Mouse (Mus musculus) thymus, postnatal 25 days (tissue): ENCODE results near the gene Hip1.
"Not testable (repeated sequence)": the region's sequence is repeated elsewhere in the genome, so short reads cannot be mapped to it uniquely, and the experiment has no call there.

Experiments used
- DNase-seq: peaks from one replicate; pipeline ENCODE4 v3.0.0; 2022

Hip1 gene

DNA sequence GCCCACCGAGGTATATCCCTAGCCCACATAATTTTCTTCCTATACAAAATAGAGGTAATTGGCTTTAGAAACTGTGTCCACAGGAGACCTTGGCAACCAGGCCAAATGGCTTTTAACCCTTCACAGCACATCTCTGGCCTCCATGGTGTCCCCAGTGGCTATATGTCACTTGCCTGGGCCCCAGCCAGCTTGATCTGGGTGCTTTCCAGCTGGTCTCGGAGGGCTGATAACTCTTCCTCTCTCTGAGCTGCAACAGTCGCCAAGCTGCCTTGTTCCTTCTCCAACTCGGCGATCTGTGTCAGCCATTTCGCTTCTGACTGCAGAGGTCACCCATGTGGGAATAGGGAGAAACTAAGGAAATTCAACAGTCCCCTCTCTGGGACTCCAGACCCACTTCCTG lies 113.8 kb downstream of the Hip1 start:
- DNase-seq: no peak

DNA sequence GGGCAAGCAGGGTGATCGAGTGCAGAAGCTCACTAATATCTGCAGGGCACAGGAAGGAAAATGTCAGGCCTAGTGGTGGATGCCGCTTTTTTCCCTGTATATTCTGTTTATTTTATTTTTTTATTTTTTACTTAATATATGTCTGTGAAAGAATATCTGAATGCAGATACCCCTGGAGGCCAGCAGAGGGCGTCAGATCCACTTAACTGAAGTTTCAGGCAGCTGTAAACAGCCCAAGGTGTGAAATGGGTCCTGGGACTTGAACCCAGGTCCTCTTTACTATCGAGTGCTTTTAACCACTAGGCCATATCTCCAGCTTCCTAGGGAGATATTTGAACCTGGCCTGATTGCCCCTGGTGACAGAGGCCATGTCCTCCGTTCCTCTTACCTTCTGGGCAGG lies 116.1 kb downstream of the Hip1 start:
- DNase-seq: no peak

DNA sequence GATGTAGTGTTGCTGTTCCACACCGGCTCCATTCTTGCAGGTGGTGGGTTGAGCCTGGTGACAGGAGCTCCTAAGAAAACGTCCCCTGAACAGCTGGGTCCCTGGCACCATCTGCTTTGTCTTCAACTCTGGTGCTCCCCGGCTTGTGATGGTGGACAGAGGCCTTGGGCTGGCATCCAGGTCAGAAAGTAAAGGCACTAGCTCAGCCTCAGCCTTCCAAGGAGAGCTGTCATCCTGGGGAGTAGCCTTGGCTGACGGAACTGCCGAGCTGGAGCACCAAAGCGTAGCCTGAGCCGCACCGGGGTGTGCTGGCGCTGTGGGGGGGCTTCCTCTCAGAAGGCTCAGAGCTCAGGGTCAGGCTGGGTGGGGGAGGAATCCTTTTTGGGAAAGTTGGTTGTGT lies 134.7 kb downstream of the Hip1 start:
- no peak for DNase-seq

DNA sequence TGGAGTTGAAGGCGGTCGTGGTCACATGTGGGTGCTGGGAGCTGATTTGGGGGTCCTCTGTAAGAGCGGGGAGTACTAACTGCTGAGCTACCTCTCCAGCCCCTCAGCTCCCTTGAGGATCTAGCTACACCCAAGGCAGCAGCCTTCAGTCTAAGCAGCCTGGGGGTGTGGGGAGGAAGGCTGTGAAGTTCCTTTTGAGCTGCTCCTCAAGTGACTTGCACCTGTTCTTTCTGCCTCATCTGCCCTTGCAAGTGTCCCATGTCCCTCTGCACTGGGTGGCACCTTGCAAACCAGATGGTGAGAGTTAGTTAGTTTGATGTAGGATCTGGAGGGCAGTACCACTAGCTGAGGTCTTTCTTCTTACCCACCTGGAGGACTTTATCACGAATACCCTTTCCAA lies 136.8 kb downstream of the Hip1 start:
- DNase-seq: peak; percentile 16

DNA sequence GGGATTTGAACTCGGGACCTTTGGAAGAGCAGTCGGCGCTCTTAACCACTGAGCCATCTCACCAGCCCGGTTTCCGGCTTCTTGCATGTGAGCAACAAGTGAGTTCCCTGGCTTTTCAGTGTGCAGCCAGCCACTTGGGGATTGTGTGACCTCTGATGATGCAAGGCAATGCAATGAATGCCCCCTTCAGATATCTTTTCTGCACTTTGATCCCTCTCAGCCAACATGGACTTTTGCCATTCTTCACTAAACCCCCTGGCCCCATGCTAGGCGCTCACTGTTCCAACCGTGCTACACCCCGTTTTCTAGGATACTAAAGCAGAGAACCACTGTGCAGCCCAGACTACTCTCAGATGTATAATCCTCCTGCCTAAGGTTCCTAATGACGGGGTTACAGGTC lies 139.5 kb downstream of the Hip1 start:
- no peak for DNase-seq

DNA sequence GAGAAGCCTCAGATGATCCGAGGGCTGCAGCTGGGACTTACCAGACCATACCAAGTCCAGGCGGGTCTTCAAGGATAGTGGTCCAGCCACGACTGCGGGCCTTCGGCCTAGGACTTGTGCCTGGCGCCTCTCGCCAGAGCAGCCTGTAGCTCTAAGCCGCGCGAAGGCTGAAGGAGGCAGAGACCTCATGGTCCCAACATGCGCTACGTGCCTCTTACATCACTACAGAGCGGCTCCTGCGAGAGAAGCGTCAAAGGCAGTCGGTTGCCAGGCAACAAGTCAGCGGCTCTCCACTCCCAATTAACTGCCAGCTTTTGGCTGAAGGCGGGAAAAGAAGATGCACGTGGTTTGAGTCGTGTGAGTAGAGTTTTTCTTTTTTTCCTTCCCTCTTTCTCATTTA lies 140.3 kb downstream of the Hip1 start:
- no peak for DNase-seq

DNA sequence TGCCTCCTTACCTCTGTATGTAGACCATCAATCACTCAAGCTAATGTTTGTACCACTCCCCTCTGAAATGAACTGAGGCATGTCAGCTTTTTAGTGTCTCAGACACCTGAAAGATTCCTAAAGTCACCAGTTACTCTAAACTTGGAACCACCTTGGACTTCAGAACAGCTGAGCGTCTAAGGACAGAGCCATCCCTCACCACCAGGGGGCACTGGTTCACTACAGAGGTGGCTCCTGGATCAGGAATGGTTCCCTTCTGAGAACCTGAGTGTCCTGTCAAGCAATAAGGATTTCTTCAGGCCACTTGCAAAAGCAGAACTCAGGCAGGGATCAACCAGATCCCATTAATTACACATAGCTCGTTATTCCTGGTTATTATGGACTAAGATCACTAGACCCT lies 144.7 kb downstream of the Hip1 start:
- DNase-seq: peak; percentile 77

DNA sequence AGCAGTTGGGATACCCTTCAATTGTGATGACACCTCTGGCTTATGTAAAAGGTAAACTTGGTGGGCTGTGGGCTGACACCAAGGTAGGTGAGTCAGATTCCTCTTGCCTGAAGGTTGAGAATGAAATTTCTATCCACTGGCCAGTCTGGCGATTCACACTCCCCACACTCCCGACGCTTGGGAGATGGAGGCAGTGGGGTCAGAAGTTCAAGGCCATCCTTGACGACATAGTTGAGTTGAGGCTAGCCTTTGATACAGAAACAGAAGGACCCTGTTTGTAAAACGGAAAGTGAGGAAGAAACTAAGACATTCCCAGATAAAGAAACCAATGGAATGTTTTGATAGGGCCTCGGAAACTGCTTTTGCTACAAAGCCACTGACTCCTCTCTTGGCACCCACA lies 145.5 kb downstream of the Hip1 start:
- DNase-seq: no peak

DNA sequence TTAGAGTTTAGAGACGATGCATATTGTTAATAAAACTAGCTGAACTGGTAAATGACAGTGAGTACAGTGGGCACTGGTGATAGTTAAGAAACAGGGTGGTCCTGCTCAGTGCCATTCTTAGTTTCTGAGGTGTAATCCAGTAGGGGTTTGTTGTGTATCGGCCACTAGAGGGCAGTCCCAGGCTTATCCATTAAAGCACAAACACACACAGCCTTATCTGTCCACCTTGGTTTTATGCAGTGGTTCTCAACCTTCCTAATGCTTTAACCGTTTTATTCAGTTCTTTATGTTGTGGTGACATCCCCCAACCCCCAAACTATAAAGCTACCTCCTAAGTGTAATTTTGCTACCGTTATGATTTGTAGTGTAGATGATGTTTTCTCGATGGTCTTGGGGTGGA lies 149.1 kb downstream of the Hip1 start:
- DNase-seq: peak; percentile 41

DNA sequence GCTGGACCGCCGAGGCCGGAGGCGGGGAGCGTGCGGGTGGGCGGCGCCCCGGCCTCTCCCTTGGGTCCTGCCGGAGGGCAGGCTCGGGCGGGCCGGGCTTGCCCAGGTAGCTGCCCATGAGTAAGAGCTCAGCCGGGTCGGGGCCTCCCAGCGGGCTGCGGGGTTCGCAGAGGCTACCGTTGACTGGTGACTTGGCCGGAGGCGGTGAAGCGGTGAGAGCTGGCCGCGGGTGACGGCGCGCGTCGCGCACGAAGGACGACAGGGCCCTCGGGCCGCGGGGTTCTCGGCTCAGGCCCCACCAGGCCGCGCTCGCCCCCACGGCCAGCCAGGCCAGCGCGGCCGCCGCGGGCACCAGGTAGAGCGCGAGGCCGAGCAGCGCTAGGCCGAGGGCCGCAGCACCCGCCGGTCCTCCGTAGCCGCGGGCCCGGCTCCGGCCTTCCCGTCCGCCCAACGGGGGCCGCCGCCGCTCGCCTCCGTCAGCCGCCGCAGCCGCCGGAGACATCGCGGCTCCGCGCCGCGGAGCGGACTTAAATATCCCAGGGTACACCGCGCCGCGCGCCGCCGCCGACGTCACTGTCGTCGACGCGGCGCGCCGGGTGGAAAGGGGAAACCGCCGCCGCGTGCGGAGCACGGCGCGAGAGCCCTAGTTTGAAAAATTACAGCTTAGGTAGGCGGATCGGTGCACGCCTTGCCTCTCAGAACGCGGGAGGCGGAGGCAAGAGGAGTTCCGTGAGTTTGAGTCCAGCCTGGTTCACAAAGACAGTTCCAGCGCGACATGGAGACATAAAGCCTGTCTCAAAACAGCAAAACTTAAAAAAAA lies 150.7 kb downstream of the Hip1 start, which contains the start of gene Pom121:
Gene Pom121, minus strand, starts transcription at position 543 of the 820 bp plus-strand sequence.
- peak; percentile 83 for DNase-seq

DNA sequence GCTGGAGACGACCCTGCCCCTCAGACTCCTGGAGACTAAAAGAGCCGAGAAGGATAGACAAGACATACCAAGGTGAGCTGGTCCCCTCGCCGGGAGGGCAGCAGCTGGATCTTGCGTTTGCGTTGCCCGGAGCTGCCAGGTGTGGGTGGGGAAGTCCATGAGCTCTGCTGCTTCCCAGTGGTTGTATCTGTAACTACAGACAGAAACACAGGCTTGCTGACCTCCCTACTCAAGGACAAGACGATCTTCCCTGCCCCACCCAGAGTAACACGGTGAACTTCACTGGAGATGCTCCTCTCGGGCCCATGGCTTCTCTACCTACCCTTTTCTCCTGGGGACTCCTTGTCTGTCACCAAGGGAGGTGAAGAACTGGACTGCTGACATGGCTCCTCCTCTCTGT lies 161.1 kb downstream of the Hip1 start:
- DNase-seq: no peak

DNA sequence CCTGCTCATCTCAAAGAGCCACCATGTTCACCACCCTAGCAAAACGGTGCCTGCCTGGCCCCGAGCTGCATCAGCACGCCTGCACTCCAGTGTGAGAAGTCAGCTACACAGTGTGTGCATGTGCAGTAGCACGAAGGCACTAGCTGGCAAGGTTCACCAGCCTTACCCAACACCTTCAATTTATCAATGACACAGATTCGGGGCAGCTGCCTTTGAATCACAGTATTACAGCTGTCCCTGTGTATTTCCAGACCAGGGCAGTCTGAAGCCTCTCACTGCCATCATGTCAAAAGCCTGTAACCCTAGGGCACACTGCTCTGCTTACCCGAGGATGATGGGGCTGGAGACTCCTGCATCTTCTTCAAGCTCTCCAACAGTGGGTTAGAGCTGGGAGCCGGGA lies 162.2 kb downstream of the Hip1 start:
- no peak for DNase-seq

DNA sequence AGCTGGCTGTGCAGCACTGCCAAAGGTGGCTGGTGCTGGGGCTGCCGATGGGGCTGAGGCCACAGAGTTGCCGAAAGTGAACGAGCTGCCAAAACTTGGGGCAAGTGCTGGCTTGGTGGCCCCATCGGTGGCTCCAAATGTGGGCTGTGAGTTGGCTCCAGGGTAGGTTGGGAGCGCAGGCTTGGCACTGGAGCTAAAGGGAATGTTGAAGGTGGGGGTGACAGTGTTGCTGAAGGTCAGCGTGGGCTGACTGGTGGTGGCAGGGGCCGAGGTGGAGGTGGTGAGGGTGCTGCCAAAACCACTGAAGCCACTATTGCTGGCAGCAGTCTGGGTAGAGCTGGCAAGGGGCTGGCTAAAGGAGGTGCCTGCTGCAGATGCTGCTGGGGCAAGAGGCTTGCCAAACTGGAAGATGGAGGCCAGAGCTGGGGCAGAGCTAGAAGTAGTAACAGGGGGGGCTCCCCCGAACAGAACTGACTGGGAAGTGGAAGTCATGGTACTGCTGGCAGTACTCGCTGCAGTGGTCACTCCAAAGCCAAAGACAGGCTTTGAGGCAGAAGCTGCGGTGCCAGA lies 163.5 kb downstream of the Hip1 start:
- no peak for DNase-seq

DNA sequence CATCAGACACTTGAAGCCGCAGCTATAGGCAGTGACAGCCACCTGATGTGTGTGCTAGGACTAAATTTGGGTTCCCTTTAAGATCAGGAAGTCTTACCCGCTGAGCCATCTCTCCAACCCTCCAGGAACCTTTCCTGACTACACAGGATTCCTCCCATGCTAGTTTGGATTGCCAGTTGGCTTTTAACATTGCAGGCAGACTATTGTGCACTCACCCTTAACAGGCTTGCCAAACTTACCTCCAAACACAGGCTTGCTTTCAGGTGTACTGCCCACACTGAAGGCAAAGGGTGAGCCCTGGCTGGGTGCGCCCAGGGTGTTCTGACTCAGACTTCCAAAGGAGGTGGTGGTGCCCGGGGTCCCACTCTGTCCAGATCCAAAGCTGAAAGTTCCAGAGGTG lies 164.2 kb downstream of the Hip1 start:
- no peak for DNase-seq

DNA sequence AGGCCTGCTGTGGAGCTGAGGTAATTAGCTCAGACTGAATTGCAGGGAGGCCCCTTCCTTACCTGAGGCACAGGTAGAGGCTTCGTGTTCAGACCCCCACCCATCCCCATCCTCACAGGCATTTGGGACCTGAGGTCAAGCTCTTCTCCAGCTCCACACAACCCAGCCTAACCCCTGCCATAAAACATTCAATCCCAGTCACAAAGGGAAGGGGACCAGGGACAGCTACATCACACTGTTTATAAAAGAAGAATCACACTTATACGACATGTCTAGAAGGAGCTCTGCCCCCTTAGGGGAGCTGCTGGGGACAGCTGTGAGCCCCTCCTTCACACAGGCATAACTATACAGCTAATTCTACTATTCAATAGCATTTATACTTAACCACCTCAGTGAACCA lies 168.6 kb downstream of the Hip1 start:
- no peak for DNase-seq

DNA sequence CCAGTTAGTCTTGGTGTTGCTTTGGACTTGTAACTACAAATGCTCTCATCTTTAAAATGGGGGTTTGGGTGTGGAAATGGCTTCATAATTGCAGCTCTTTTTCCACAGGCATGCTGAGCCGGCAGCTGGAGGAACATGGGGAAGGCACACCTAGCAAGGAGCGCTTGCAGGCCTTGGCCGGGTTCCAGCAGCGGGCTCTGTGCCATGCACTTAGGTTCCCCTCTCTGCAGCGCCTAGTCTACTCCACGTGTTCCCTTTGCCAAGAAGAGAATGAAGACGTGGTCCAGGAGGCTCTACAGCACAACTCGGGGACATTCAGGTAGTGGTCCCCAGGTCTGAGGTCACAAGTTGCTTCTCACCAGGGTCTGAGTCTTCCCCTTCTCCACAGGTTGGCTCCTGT lies 169.8 kb downstream of the Hip1 start:
- DNase-seq: no peak

DNA sequence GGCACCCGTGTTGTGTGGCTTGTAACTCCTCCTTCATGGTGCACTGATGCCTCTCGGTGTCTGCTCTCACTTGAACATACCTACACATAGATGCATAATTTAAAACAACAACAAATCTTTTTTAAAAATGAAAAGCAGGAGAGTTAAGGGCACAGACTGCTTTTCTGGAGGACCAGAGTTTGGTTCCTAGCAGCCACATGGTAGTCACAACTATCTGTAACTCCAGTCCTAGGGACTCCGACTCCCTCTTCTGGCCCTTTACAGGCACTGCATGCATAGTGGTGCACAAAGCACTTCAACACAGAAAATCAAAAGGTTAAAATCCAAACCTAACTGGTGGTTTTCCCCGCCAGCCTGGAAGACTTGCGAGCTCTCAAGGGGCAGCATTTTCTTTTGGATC lies 171.3 kb downstream of the Hip1 start:
- DNase-seq: no peak

DNA sequence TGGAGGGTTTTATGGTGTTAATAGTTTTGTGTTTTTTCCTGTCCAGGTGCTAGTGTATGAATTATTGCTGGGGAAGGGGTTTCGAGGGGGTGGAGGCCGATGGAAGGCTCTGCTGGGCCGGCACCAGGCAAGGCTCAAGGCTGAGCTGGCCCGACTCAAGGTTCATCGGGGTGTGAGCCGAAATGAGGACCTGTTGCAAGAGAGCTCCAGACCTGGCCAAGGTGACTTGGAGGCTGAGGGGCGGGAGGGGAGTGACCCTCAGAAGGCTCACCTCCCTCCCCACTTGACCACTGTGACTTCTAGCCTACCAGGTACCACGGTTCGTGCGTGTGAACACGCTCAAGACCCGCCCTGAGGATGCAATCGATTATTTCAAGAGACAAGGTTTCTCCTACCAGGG lies 173.7 kb downstream of the Hip1 start:
- no peak for DNase-seq

DNA sequence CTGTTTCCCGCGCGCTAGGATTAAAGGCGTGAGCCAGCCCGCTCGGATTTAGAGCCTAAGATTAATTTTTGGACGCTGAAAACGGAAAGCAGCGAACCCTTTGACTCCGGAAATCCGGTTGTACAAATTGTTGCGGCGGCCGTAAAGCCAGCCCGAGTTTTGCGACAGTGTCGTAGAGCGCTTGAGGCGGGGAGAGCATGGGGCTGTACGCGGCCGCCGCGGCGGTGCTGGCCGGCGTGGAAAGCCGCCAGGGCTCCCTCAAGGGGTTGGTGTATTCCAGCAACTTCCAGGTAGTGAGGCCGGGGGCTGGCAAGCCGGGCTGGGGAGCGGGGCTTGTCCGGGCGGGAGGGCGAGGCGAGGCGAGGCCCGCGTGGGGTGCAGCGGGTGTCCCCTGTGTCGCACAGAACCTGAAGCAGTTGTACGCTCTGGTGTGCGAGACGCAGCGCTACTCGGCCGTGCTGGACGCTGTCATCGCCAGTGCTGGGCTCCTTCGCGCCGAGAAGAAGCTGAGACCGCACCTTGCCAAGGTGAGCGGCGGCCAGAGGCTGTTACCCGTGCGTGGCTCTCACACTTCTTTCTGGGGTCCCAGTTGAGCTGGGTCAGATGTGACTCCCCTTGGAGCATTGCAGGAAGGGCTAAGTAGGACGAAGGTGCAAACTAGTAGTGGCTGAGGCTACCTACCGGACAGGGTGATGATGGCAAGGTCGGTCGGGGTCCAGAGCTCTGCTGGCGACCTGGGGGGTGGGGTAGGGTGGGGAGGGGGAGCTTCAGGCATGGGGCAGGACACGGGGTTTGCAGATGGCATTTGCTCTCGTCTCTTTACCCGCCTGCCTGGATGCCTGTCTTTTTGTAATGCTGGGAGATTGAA lies 174.9 kb downstream of the Hip1 start, which contains the start of gene Nsun5:
Gene Nsun5, plus strand, starts transcription at position 167 of the 868 bp plus-strand sequence.
- peak; percentile 95 for DNase-seq

DNA sequence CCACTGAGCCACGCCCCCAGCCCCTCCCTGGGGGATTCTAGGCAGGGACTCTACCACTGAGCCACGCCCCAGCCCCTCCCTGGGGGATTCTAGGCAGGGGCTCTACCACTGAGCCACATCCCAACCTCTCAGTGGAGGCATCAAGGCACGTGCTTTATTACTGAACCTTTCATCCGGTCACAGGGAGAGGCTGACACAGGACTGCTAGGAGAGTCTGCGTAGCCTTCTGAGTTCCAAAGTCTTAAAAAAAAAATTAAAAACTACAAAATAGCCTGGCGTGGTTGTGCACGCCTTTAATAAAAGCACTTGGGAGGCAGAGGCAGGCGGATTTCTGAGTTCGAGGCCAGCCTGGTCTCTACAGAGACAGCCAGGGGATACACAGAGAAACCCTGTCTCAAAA lies 175.7 kb downstream of the Hip1 start:
- DNase-seq: not testable (repeated sequence)

DNA sequence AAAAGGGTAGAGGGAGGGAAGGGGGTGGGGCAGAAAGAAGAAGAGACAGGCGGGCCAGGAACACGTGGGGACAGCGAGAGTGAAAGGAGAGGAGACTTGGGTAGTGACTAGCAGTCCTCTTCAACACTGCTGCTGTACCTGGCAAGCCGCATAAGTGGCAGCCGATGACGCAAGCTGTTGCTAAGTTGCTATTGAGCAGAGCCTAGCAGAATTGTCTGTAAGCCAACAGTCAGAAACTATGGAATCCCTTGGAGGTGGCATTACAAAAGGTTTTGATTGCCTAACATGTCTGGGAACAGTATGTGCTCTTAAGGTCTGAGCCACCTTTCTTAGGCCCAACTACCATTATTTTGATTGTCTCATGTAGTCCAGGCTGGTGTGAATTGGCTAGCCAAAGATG lies 176.6 kb downstream of the Hip1 start:
- DNase-seq: no peak

DNA sequence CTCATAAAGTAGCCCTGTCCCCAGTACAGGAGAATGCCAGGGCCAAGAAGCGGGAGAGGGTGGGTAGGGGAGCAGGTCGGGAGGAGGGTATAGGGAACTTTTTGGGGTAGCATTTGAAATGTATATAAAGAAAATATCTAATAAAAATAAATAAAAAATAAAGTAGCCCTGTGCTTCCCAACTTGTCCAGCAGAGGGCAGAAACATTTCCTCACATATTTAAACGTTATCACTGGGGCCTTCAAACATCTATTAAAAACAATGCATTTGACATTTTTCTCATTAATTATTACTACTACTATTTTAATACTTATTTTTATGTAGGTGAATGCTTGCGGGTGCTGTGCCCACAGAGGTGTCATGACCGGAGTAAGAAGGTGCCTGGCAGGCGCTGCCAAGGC lies 177.1 kb downstream of the Hip1 start:
- DNase-seq: no peak

DNA sequence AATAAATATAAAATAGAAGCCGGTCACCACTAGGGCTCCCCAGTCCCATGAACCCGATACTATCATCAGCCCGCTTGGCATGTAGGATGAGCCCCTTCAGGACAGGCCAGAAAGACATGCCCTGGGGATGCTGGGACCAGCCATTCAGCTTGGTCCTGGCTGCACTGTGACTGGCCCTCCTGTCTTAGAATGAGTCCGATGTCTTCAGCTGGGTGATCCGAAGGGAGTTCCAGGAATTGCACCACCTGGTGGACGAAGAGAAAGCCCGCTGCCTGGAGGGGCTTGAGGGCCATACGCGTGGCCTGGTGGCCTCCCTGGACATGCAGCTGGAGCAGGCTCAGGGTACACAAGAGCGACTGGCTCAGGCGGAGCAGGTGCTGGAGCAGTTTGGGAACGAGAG lies 181.4 kb downstream of the Hip1 start:
- DNase-seq: no peak

DNA sequence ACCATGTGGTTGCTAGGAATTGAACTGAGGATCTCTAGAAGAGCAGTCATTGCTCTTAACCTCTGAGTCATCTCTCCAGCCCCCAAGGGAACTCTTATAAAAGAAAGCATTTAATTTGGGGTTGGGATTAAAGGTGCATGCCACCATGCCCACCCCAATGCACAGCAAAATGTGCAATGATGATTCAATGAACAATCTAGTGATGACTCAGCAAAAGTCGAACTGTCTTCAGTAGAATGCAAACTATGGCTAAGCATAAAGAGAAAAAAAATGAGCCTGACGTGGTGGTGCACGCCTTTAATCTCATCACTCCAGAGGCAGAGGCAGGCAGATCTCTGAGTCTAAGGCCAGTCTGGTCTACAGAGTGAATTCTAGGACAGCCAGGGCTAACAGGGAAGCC lies 182.3 kb downstream of the Hip1 start:
- no peak for DNase-seq
